Mouse (Mus musculus): ENCODE measurements around the gene Osgep. TPM values are rescaled to one million over a fixed set of nuclear protein-coding genes. Genes with fewer than 3 reads are reported as not detected.
A peak's percentile ranks its signal among the peaks of the same experiment; 100 is the strongest.
"Not testable (repeated sequence)": the region's sequence is repeated elsewhere in the genome, so short reads cannot be mapped to it uniquely, and the experiment has no call there.

The Osgep gene
- polyA plus RNA-seq, 1 experiment, result 52.9 TPM

DNA sequence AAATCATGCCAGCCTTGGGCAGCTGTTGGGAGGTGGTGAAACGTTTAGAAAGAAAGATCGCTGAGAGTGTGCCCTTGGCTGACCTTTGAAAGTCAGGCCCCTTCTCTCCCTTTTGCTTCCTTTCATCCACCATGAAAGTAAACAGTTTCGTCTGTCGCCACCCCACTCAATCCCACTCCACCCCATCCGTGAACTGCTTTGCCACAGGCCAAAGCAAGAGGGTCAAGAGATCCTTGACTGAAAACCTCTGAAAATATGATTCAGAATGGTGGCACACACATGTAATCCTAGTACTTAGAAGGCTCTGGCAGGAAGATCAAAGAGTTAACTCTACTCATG, 53.9 kb downstream of the Osgep start:
- Histone ChIP-seq H3K27me3 (ENCODE audit: control insufficient read depth, insufficient read depth, low read length) (no peaks in the 10 kb centered on the region), H3K4me3 (ENCODE audit: control insufficient read depth, low read depth, low read length) (peak overlapping the region; percentile 65)
- TF ChIP-seq POLR2A (IDR thresholded peaks at IDR 0.05; ENCODE audit: control insufficient read depth, low read depth, low read length) (no peak), CTCF (IDR thresholded peaks at IDR 0.05; ENCODE audit: control insufficient read depth, insufficient read depth, insufficient replicate concordance, low read depth, low read length) (no peak)

GRCm38 (mm10) chr14:50869889-50870804, 54.5 kb downstream of the Osgep start, which contains the start of gene Tep1:
Tep1 (minus strand) TSS chr14:50870560.
- peak within 1 kb of the TSS; percentile 98 for H3K4me3 ChIP-seq (ENCODE audit: control insufficient read depth, low read depth, low read length)
- H3K4me1 ChIP-seq (ENCODE audit: control insufficient read depth, insufficient read depth, low read length), result peaks cover 3% of the 10 kb centered on the region
- TF ChIP-seq CTCF (IDR thresholded peaks at IDR 0.05; ENCODE audit: control insufficient read depth, insufficient read depth, insufficient replicate concordance, low read depth, low read length), result no peak
- no peak for TF ChIP-seq POLR2A (IDR thresholded peaks at IDR 0.05; ENCODE audit: control insufficient read depth, low read depth, low read length)
- peak within 1 kb of the TSS; percentile 91 for H3K27ac ChIP-seq (ENCODE audit: control insufficient read depth, insufficient read depth, low read depth, low read length)
- H3K36me3 ChIP-seq (ENCODE audit: control insufficient read depth, insufficient read depth, low read length), result no peaks in the 10 kb centered on the region
- H3K27me3 ChIP-seq (ENCODE audit: control insufficient read depth, insufficient read depth, low read length), result no peaks in the 10 kb centered on the region

More for the DNA sequence above, 53.9 kb downstream of the Osgep start:
- peak overlapping the region; percentile 47 for H3K27ac ChIP-seq (ENCODE audit: control insufficient read depth, insufficient read depth, low read depth, low read length)
- H3K36me3 ChIP-seq (ENCODE audit: control insufficient read depth, insufficient read depth, low read length), result no peaks in the 10 kb centered on the region
- peaks cover 3% of the 10 kb centered on the region for H3K4me1 ChIP-seq (ENCODE audit: control insufficient read depth, insufficient read depth, low read length)

DNA sequence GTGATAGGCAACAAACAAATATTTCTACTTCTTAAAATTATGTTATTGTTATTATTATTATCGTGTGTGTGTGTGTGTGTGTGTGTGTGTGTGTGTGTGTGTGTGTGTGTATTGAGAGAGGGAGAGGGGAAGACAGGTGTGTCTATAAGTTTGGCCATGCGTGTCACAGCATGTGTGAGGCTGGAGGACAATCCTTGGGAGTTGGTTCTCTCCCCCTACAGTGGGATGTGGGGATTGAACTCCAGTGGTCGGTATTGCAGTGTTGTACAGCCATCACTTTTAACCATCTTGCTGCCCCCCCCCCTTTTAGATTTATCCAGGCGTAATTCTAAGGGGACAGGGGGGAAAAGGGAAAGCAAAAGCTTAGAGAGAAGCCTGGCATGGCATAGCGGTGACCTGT, 56.0 kb downstream of the Osgep start:
- no peaks in the 10 kb centered on the region for H3K36me3 ChIP-seq (ENCODE audit: control insufficient read depth, insufficient read depth, low read length)
- TF ChIP-seq POLR2A (IDR thresholded peaks at IDR 0.05; ENCODE audit: control insufficient read depth, low read depth, low read length) (no peak), CTCF (IDR thresholded peaks at IDR 0.05; ENCODE audit: control insufficient read depth, insufficient read depth, insufficient replicate concordance, low read depth, low read length) (no peak)
- no peak overlapping the region for H3K4me3 ChIP-seq (ENCODE audit: control insufficient read depth, low read depth, low read length)
- H3K27me3 ChIP-seq (ENCODE audit: control insufficient read depth, insufficient read depth, low read length), result no peaks in the 10 kb centered on the region
- H3K4me1 ChIP-seq (ENCODE audit: control insufficient read depth, insufficient read depth, low read length), result peaks cover 3% of the 10 kb centered on the region
- H3K27ac ChIP-seq (ENCODE audit: control insufficient read depth, insufficient read depth, low read depth, low read length), result no peak overlapping the region

DNA sequence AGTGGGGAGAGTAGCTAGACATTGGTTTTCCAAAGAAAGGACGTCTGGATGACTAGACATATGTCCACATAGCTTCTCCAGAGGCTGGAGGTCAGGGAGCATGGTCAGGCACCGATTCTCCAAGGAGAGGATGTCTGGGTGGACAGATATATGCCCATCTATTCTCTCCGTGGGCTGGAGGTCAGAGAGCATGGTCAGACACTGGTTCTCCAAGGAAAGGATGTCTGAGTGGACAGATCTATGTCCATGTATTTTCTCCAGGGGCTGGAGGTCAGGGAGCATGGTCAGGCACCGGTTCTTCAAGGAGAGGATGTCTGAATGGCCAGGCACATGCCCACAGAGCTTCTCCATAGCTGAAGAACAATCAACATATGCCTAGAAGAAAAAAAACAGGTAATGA, 56.5 kb downstream of the Osgep start:
- TF ChIP-seq POLR2A (IDR thresholded peaks at IDR 0.05; ENCODE audit: control insufficient read depth, low read depth, low read length) (no peak), CTCF (IDR thresholded peaks at IDR 0.05; ENCODE audit: control insufficient read depth, insufficient read depth, insufficient replicate concordance, low read depth, low read length) (no peak)
- Histone ChIP-seq H3K27ac (ENCODE audit: control insufficient read depth, insufficient read depth, low read depth, low read length) (no peak overlapping the region), H3K4me1 (ENCODE audit: control insufficient read depth, insufficient read depth, low read length) (peaks cover 3% of the 10 kb centered on the region), H3K27me3 (ENCODE audit: control insufficient read depth, insufficient read depth, low read length) (no peaks in the 10 kb centered on the region), H3K4me3 (ENCODE audit: control insufficient read depth, low read depth, low read length) (no peak overlapping the region), H3K36me3 (ENCODE audit: control insufficient read depth, insufficient read depth, low read length) (no peaks in the 10 kb centered on the region)

GRCm38 (mm10) chr14:50866966-50867365, 57.7 kb downstream of the Osgep start:
- Histone ChIP-seq H3K4me1 (ENCODE audit: control insufficient read depth, insufficient read depth, low read length) (peaks cover 3% of the 10 kb centered on the region), H3K36me3 (ENCODE audit: control insufficient read depth, insufficient read depth, low read length) (no peaks in the 10 kb centered on the region), H3K4me3 (ENCODE audit: control insufficient read depth, low read depth, low read length) (no peak overlapping the region), H3K27ac (ENCODE audit: control insufficient read depth, insufficient read depth, low read depth, low read length) (no peak overlapping the region), H3K27me3 (ENCODE audit: control insufficient read depth, insufficient read depth, low read length) (no peaks in the 10 kb centered on the region)
- TF ChIP-seq CTCF (IDR thresholded peaks at IDR 0.05; ENCODE audit: control insufficient read depth, insufficient read depth, insufficient replicate concordance, low read depth, low read length), result no peak
- TF ChIP-seq POLR2A (IDR thresholded peaks at IDR 0.05; ENCODE audit: control insufficient read depth, low read depth, low read length), result no peak

- not testable (repeated sequence) for H3K27me3 ChIP-seq (ENCODE audit: control insufficient read depth, insufficient read depth, low read length); H3K36me3 ChIP-seq (ENCODE audit: control insufficient read depth, insufficient read depth, low read length); H3K27ac ChIP-seq (ENCODE audit: control insufficient read depth, insufficient read depth, low read depth, low read length); H3K4me1 ChIP-seq (ENCODE audit: control insufficient read depth, insufficient read depth, low read length); H3K4me3 ChIP-seq (ENCODE audit: control insufficient read depth, low read depth, low read length)
Observed at GRCm38 (mm10) chr14:50865005-50865404, 59.7 kb downstream of the Osgep start.

GRCm38 (mm10) chr14:50862641-50863040, 62.1 kb downstream of the Osgep start:
- Histone ChIP-seq H3K36me3 (ENCODE audit: control insufficient read depth, insufficient read depth, low read length) (no peaks in the 10 kb centered on the region), H3K27ac (ENCODE audit: control insufficient read depth, insufficient read depth, low read depth, low read length) (no peak overlapping the region)

More at GRCm38 (mm10) chr14:50862641-50863040, 62.1 kb downstream of the Osgep start:
- Histone ChIP-seq H3K27me3 (ENCODE audit: control insufficient read depth, insufficient read depth, low read length) (no peaks in the 10 kb centered on the region), H3K4me1 (ENCODE audit: control insufficient read depth, insufficient read depth, low read length) (no peaks in the 10 kb centered on the region), H3K4me3 (ENCODE audit: control insufficient read depth, low read depth, low read length) (no peak overlapping the region)
- TF ChIP-seq CTCF (IDR thresholded peaks at IDR 0.05; ENCODE audit: control insufficient read depth, insufficient read depth, insufficient replicate concordance, low read depth, low read length) (no peak), POLR2A (IDR thresholded peaks at IDR 0.05; ENCODE audit: control insufficient read depth, low read depth, low read length) (no peak)

Other genes starting within 250 kb of the Osgep start
- not detected in 2 replicates for gene Olfr747, start 231.7 kb downstream of the Osgep start, polyA plus RNA-seq (2012; rRNA removed)
- gene Olfr748, start 217.5 kb downstream of the Osgep start, polyA plus RNA-seq (2012; rRNA removed), result not detected in 2 replicates
- gene Olfr749, start 179.8 kb downstream of the Osgep start, polyA plus RNA-seq (2012; rRNA removed), result not detected in 2 replicates
- gene Ttc5, start 139.4 kb downstream of the Osgep start, polyA plus RNA-seq (2012; rRNA removed), result 13.0 and 13.5 TPM in 2 replicates
- gene Ccnb1ip1, start 117.2 kb downstream of the Osgep start, polyA plus RNA-seq (2012; rRNA removed), result 7.0 and 7.5 TPM in 2 replicates
- 10.6 and 13.9 TPM in 2 replicates for gene Parp2, start 117.1 kb downstream of the Osgep start, polyA plus RNA-seq (2012; rRNA removed)
- gene Tep1, start 54.3 kb downstream of the Osgep start, polyA plus RNA-seq (2012; rRNA removed), result 9.3 and 12.6 TPM in 2 replicates
- 0.04 and 0.07 TPM in 2 replicates for gene Klhl33, start 27.4 kb downstream of the Osgep start, polyA plus RNA-seq (2012; rRNA removed)
- gene Apex1, start 75 bp upstream of the Osgep start, polyA plus RNA-seq (2012; rRNA removed), result 31.1 and 33.9 TPM in 2 replicates
- gene Pip4p1, start 6.0 kb upstream of the Osgep start, polyA plus RNA-seq (2012; rRNA removed), result 35.1 and 48.1 TPM in 2 replicates
- 5.6 and 5.8 TPM in 2 replicates for gene Pnp, start 6.2 kb upstream of the Osgep start, polyA plus RNA-seq (2012; rRNA removed)
- 4.8 and 5.5 TPM in 2 replicates for gene Gm49342, start 19.6 kb upstream of the Osgep start, polyA plus RNA-seq (2012; rRNA removed)
- gene Pnp2, start 31.1 kb upstream of the Osgep start, polyA plus RNA-seq (2012; rRNA removed), result 22.3 and 22.9 TPM in 2 replicates
- gene Rnase10, start 82.9 kb upstream of the Osgep start, polyA plus RNA-seq (2012; rRNA removed), result 2.7 and 3.7 TPM in 2 replicates
- 1.0 TPM in 1 of 2 replicates, not detected in the other for gene Rnase9, start 117.0 kb upstream of the Osgep start, polyA plus RNA-seq (2012; rRNA removed)
- 0.22 and 0.49 TPM in 2 replicates for gene Rnase11, start 125.3 kb upstream of the Osgep start, polyA plus RNA-seq (2012; rRNA removed)
- gene Rnase12, start 132.8 kb upstream of the Osgep start, polyA plus RNA-seq (2012; rRNA removed), result 17.3 TPM in 1 of 2 replicates, not detected in the other
- 0.54 and 0.77 TPM in 2 replicates for gene Olfr750, start 149.5 kb upstream of the Osgep start, polyA plus RNA-seq (2012; rRNA removed)
- gene Rnase4, start 166.2 kb upstream of the Osgep start, polyA plus RNA-seq (2012; rRNA removed), result 8.8 and 11.5 TPM in 2 replicates
- 0.89 and 1.5 TPM in 2 replicates for gene Ang, start 166.3 kb upstream of the Osgep start, polyA plus RNA-seq (2012; rRNA removed)
- gene Eddm3b, start 189.5 kb upstream of the Osgep start, polyA plus RNA-seq (2012; rRNA removed), result 10.3 TPM in 1 of 2 replicates, not detected in the other
- gene Rnase6, start 199.0 kb upstream of the Osgep start, polyA plus RNA-seq (2012; rRNA removed), result 0.63 and 0.93 TPM in 2 replicates
- 0.56 and 0.84 TPM in 2 replicates for gene Rnase1, start 221.9 kb upstream of the Osgep start, polyA plus RNA-seq (2012; rRNA removed)
- gene Rnase2b, start 237.4 kb upstream of the Osgep start, polyA plus RNA-seq (2012; rRNA removed), result not detected in 2 replicates

Measured in testis, adult 2 months (tissue).